Mouse (Mus musculus) kidney, postnatal 36 days (tissue): ENCODE results near the gene Cdkn1b.
A peak's percentile ranks its signal among the peaks of the same experiment; 100 is the strongest.

ENCODE experiments used
- DNase-seq, 2 experiments: peaks; one replicate each; pipeline ENCODE4 v3.0.0; 2021 to 2022; ENCODE audit warnings: mixed read lengths in 2 of 2

Cdkn1b gene

DNA sequence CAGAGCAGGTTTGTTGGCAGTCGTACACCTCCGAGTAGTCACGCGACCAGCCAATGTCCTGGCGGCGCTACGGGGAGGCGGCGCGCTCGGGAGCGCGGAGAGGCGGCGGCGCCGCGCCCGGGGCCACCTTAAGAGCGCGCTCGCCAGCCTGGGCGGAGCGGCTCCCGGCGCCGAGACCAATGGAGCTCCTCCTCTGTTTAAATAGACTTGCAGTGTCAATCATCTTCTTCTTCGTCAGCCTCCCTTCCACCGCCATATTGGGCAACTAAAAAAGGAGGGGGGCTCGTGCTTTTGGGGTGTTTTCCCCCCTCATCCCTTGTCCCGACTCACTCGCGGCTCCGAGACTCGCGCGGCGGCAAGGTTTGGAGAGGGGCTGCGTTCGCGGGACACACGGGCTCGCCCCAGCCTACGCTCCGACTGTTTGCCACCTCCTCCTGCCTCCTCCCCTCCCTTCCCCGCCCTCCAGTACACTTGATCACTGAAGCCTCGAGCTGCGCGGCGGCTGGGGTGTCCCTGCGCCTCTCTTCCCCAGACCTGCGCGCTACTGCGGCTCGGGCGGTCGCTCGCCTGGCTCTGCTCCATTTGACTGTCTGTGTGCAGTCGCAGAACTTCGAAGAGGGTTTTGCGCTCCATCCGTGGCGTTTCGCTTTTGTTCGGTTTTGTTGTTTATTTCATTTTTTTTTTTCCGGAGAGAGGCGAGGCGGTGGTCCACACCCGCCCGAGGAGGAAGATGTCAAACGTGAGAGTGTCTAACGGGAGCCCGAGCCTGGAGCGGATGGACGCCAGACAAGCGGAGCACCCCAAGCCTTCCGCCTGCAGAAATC, at the start of gene Cdkn1b:
Gene Cdkn1b, plus strand, starts transcription at position 212 of the 824 bp plus-strand sequence.
- DNase-seq = peak; percentile 93 to 95

DNA sequence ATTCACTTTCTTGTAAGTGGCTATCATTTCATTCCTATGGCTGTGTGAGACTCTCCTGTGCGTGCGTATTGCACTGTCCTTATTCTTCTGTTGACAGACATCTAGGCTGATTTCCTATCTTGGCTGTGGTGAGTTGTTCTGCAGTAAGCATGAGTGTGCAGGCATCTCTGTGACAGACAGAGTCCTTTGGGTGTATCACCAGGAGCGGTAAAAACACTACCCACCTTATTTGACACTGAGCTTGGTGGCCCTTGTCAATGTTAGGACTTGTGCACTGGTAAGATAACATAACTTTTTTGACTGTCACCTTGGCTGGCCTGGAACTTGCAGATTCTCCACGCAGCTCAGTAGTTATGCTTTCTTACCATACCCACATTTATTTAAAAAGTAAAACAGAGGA, 49.3 kb upstream of the Cdkn1b start:
- no peak for DNase-seq

DNA sequence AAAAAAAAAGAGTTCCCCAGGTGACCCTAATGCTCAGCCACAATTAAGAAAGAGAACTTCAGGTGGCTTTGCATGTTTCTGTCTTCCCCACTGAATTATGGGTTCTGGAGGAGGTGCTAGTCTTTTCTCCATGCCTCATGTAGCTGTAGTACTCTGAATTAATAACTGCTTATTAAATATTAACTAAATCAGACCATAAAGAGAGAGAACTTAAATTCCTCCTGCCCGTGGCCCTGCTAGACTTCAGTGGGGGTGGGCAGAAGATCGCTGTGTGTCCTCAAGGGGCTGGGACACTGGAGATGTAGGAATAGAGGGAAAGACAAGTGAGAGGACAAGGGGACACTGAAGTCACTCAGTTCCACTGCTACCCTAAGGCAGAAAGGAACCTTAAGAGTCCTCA, 48.0 kb upstream of the Cdkn1b start:
- peak; percentile 41 to 42 for DNase-seq

DNA sequence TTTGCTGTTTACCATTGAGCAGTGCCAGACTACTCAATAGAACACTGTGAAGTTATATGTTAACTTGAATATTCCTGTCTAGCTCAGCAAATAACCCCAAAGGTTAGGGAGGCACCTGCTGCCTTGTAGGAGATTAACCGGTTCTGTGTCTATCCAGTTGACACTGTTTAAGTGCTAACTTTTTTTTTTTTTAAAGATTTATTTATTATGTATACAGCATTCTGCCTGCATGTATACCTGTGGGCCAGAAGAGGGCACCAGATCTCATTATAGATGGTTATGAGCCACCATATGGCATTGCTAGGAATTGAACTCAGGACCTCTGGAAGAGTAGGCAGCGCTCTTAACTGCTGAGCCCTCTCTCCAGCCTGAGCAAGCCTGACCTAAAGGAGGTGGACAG, 47.2 kb upstream of the Cdkn1b start:
- DNase-seq = peak; percentile 29 to 73

DNA sequence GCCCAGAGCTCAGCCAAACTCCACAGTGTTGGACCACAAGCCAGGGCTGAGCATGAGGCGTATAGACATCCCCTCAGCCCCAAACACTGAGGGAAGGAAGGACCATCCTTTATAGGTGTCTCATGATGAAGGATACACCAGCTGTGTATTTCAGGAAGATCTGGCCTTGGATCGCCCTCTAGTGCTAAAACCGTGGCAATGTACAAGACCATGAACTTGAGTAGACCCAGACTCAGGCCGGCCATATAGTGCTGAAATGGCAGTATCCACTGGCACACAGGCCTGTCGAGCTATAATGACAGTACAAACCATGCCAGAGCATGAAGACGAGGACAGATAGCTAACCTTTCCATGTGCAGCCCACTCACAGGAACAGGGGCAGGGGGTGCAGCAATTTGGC, 43.4 kb upstream of the Cdkn1b start:
- peak; percentile 64 to 67 for DNase-seq

DNA sequence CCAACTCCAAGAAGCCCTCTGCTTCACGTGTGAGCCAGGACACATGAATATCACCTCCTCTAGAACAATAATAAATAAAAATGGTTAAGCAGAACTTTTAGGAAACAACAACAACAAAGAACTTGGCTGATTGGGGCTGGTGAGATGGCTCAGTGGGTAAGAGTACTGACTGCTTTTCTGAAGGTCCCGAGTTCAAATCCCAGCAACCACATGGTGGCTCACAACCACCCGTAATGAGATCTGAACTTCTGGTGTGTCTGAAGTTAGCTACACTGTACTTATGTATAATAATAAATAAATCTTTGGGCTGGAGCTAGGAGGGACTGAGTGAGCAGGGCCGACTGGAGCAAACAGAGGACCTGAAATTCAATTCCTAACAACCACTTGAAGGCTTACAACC, 42.9 kb upstream of the Cdkn1b start:
- DNase-seq = no peak

DNA sequence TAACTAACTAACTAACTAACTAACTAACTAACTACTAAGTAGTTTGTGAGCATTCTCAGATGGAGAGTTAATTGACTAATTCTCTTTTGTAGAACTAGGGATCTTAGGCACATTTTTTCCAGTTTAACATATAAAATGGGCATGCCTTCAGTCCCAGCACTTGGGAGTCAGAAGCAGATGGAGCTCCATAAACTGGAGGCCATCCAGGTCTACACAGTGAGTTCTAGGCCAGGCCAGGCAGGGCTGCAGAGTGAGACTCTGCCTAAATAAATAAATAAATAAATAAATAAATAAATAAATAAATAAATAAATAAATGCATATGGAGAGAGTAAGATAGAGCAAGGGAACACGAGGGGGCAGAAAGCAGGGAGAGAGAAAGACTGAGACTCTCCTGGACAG, 42.3 kb upstream of the Cdkn1b start:
- DNase-seq = no peak

DNA sequence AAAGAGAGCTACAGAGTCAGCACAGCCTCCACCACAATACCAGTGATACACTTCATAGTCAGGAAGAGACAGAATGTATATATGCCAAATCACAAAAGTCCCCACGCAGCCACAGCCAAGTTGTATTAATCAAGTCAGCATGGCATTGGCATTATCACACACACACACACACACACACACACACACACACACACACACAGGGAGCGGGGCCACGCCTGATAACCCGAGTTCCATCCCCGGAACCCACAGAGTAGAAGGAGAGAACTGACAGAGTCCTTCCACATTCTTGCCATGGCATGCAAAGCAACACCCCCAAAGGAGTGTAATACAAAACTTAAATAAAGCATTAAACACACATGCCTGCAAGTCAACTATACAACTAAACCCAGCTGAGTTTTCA, 40.6 kb upstream of the Cdkn1b start:
- DNase-seq = no peak

DNA sequence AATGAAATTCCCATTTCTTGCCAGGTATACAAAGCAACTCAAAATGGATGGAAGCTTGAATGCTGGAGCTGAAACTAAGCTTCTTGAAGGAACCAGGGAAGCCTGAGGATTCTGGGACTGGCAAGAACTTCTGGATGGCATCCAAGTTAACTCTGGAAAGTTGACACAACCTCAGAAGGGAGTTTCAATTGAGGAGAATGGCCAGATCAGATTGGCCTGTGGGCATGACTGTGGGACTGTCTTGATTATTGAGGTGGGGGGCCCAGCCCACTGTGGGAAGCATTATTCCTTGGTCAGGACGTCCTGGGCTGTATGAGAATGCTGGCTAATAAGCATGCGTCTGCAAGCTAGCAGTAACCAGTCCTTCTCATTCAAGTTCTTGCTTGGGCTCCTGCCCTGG, 40.2 kb upstream of the Cdkn1b start:
- no peak for DNase-seq

DNA sequence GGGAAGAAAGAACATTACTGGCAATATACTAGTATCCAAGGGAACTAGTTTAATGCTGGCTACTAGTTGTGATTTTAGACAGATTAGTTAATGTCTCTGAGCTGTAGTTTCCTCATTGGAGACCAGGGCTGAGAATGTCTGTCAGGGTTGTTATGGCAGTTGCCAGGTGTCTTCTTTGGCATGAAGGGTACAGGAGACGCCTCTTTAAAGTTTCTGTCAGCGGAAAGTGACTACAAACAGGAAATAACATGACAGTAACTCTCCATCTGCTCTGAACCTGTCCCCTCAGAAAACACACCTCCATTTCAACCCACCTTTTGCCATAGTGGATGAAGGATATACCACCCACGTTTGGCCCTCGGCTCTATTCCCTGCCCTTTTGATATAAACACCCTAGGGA, 36.5 kb upstream of the Cdkn1b start:
- no peak for DNase-seq

DNA sequence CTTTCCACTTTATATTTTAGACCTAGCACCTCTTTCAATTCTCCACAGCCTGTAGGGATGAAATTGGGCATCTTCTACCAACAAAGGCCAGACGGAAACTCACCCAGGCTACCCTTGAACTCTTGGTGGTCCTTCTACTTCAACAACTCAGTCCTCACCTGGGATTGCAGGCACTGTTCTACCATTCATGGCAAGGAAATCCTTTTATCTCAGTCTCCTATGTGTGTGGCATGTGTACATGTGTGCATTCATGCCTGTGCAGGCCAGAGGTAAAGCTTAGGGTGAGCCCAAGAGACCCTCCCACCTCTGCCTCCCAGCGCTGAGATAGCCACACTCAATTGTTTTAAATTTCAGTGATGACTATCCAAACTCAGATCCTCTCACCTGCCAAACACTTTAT, 34.7 kb upstream of the Cdkn1b start:
- no peak for DNase-seq

DNA sequence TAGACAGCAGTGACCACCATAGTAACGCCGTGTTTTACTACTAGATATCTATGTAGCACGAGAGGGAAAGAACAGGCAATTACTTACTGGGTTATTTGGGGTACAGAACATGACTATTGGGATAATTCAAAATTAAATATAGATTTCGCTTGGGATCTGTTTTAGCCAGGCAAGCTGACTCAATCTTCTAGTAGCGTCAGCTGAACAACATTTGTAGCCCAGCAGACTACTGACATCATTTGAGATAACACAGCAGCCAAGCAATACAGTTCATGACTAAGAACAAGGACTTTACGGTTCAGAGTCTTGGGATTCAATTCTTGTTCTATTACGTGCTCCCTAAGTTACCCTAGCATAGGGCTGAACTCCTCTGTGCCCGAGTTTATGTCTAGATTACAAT, 33.7 kb upstream of the Cdkn1b start:
- DNase-seq = no peak

DNA sequence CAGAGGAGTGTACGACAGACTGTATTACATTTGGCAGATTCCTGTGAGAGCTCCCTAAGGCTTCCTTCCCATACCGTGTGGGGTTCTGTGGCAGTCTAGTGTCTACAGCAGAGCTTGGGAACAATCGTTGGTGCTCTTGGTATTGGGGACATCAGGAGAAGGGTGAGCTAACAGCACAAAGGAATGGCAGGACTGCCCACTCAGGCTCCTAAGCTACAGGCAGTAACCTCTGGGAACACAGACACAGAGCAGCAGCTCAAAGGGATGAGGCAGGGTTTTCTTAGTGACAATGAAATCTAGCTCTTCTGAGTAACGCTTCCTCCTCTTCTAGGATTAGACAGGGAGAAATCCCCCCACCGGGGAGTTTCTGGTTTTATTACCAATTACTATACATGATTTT, 33.2 kb upstream of the Cdkn1b start:
- no peak for DNase-seq

DNA sequence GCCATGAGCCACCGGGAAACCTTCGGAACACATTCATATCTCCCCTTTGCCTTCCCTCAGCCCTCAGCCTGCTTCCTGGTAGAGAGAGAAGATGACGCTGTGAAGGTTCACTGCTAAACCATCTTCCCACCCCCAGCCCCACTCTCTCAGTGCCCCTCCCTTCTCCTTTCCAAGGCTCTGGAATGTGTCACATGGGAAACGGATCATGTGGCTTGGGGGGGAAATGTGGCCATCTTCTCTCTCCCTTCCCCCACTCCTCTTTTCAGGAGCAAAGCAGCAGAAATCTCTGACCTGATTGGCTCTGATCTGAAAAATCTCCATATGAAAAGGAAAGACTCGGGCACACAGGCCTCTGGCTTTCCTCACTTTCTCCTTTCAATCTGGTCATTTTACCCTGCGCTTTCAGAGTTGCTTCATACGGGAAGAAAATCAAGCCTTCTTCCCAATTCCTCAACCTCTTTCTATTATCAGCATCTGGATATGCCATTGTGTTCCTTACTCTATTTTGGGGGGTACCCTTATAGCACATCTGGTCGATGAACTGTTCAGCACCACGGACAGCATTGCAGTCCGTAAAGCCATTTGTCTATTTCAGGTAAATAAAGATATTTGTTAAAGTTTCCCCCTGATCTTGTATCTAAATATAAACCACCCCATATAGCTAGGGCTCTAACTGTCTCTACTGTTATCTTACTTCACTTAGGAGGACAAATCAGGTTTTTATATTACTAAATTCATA, 32.3 kb upstream of the Cdkn1b start:
- peak in 1 of 2 experiments; percentile 31 for DNase-seq

DNA sequence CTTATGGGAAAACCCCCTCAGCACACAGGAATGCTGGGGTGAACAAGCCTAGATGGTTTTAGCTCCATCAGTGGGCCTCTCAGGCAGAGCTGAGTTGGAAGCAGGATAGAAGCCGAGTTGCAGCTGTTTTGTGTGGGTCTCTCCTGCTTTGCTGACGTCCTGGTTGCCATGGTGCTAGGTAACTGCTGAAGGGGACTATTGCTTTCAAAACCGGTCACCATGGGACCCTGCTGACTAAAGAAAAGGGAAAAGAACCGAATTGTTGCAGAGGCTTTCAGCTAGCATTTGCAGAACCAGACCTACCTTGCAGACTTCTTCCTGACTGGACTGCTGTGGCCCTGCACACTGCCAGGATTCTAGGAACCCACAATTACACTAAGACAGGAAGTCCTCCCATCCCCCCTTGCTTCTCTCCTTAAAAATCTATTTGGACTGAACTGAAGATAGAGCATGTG, 31.6 kb upstream of the Cdkn1b start:
- DNase-seq = no peak

DNA sequence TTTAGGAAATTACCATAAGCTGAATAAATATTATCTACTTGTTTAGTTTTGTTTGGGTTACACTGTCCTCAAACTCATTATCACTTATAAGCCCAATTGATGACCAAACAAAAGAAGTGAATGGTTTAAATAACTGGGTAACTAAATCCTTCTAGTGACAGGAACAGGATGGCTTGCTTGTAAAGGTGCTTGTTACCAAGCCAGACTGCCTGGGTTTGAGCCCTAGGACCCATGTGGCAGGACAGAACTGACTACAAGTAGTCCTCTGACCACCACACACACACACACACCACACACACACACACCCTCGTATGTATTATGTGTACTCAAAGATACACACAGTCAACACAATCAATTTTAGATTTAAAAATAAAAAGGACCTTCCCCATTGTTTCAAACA, 30.4 kb upstream of the Cdkn1b start:
- no peak for DNase-seq

DNA sequence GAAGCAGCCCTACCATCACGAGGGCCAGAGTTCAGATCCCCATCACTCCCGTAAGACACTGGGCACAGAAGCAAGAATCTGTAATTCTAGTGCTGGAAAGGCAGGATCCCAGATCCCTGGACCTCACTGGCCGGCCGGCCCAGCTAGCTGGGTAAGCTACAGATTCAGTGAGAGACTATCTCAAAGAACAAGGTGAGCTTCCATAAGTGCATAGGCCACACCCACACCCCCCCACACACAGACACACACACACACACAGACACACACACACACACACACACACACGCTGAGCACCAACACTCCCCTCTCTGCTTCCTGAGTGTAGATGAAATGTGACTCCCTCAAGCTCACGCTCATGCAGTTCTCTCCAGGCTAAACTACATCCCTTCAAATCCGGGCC, 29.8 kb upstream of the Cdkn1b start:
- no peak for DNase-seq

DNA sequence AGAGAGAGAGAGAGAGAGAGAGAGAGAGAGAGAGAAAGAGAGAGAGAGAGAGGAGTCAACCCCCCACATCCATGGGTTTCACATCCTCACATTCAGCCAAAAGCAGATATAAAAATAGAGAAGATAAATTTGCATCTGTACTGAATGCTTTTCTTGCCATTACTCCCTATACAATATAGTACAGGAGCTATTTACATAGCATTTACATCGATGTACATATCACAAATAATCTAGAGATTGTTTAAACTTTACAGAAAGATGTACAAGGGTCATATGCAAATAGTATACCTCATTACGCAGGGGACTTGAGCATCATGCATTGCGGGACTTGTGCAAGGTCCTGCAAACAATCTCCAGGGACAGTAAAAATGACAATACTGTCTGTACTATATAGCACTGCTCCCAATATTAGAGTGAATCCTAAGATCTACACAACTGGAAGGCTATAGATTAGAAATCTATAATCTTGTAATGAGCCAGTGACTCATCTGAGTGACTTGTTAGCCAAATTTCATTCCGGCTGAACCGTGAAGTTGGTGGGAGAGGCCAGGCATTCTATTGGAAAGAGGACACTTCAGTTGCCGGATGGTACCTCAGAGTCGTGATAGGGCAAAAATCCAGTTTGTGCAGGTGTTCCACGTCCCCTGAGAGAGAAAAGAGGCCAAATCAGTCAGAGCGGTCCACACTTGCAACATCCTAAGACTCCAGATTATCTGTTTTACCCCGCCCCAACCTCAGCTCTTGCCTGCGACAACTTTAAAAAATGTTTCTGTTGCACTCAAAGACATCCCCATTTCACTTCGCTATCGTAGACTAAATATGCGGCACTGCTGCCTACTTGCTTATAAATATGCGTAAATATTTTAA, 23.4 kb upstream of the Cdkn1b start:
- DNase-seq = no peak

DNA sequence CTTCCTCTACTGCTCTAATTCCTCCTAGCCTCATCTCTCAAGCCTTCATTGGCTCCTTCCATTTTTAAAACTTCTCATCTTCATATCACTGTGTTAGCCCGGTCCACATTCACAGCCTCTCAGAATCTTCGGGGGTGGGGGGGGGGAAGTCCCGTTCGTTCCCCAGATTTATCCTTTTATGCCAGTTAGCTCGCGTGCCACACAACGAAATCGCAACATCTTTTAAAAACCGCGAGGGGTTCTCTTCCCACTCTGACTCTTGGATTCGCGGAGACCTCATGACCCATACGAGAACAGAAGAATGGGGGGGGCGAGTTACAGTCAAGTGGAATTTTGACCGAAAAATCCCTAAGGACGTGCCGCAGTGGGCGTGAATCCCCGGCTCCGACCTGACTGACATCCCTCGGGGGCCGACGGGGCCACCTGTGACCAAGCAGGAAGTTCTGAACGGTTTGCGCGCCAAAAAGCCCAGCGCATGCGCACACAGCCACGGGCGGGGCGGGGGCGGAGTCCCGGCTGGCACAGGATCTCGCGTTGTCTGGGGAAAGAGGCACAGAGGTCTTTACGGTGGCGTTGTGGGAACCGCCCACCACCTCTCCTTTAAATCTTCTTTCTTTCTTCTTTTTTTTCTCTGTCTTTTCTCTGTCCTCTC, 22.6 kb upstream of the Cdkn1b start:
- DNase-seq = peak; percentile 94 to 96

DNA sequence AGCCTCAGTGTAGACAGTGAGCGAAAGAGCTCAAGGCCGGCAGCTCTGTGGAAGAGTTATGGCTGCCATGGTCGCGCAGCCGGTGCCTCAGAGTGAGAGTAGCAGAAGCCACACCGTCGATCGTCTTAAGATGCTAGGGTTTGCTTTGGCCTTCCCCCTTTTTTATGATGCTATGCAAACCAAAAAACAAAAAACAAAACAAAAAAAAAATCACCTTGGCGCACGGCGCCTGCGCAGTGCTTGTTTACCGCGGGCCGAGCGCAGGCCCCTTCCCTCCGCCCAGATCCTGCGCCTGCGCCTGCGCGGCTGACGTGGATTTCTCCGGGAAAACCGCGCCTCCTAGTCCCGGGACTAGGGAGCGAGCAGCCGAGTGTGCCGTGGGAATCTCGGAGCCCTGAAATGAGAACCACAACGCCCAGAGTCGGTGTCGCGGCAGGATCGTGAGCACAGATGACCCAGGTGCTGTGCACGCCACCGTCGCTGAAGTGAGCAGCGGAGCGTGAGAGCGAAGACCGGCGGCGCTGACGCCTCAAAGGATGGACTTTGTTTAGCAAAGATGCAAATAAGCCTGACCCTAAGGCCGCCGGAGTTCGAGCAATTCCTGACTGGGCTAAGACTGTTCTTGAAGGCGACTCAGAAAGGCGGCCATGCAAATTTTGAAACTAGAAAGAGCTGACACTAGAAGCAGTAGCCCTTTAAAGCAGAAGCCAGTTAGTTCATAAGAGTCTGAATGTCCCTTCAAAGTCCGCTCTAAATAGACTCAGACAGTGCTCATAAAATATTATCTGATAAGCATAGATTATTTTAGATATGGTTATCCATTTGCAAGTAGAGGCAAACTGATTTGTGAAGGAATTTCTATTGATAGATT, 21.9 kb upstream of the Cdkn1b start, which contains the start of gene Gpr19:
Gene Gpr19, minus strand, starts transcription at position 484 of the 871 bp plus-strand sequence.
- peak; percentile 93 to 94 for DNase-seq

DNA sequence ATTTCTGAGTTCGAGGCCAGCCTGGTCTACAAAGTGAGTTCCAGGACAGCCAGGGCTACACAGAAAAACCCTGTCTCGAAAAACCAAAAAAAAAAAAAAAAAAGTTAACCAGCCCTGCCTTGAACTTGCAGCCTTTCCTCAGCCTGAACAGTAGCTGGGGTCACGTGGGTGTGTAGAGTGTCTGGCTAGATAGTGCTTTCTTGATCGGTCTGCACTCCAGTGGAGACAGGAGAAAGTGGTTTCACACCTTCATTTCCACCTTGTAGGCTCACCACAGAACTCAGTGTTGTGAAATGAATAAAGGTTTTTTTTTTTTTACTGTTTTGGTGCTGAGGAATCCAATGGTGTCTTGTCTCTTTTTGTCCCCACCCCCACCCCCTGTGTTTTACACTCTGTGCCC, 16.8 kb upstream of the Cdkn1b start:
- DNase-seq = no peak
